Mouse (Mus musculus): ENCODE results near the gene Tex45. TPM values are rescaled to one million over a fixed set of nuclear protein-coding genes. Genes with fewer than 3 reads are reported as not detected.

Gene Tex45
- polyA plus RNA-seq, 1 experiment from 2014 or later: 0.39 TPM

DNA sequence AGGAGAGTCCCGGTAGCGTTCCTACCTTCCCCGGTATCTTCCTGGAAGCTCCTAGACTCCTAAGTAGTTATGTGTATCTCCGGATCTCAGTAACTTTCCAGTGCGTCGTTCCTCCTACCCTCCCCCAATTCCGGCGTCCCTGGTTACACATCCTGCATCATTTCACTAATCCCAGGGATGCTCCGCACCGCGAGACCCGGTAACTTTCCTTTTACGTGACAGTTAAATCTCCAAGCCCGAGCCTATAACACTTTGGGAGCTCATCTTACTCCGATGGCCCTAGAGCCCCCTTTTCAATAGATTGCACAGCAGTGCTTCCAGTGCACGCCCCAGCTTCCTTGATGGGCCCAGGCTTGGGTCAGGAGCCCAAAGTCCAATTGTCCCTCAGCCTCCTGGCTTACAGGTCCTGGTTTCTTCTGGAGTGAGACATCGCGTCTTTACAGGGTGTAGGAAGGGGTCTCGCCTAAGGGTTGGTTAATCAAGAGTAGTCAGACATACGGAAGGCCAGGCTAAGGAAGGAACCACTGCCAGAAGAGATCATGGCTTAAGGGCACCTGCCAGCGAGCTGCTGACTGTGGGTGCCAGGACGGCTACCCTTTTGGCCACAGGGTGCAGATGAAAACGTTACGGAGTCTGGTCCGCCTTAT is 45.2 kb downstream of the Tex45 start:
- Histone ChIP-seq H3K9me3 (ENCODE audit: control insufficient read depth, low read length) (no peaks in the 10 kb centered on the region), H3K9ac (ENCODE audit: low read depth, low read length) (peak overlapping the region; percentile 71), H3K27ac (ENCODE audit: low read depth, low read length) (peak overlapping the region; percentile 75), H3K27me3 (replicated peaks; ENCODE audit: control insufficient read depth, insufficient read depth, low read length) (no peaks in the 10 kb centered on the region), H3K4me3 (ENCODE audit: low read length) (peak overlapping the region; percentile 55), H3K36me3 (ENCODE audit: control insufficient read depth, insufficient read depth, low read length) (peaks cover 16% of the 10 kb centered on the region), H3K4me2 (ENCODE audit: low read length) (peak overlapping the region; percentile 86), H3K4me1 (ENCODE audit: control insufficient read depth, insufficient read depth, low read depth, low read length) (peaks cover 12% of the 10 kb centered on the region)
- ATAC-seq: peak; percentile 3; the same call in 1 of the 2 replicates
- under 1% methylated on average over 25 of the region's 25 CpGs for WGBS

DNA sequence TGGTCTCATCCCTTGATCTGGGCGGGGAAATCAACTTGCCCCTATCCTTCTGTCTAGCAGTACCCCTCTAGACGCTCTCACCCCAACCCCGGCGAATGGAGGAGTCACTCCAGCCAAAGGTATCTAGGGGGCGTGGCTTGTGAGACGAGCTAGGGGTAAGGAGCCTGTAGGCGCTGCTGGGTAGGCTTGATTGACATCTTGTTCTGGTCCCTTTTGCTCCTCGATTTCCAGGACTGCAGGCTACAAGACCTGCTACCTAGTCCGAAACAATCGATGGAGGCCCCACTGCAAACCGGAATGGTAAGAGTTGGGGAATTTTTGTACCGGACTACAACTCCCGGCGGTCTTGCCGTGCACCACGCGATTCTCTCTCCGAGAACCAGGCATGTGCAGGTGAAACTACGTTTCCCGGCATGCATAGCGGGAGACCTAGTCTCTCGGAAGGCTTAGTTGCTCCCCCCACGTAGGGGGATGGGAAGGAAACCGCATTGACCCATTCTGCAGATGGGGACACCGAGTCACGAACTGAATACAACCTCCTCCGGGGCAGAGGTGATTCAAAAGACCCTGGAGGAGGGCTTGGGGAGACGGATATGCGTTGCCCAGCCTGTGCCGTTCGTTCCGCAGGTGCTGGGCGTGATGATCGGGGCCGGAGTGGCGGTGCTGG is 45.9 kb downstream of the Tex45 start:
- no peaks in the 10 kb centered on the region for H3K27me3 ChIP-seq (replicated peaks; ENCODE audit: control insufficient read depth, insufficient read depth, low read length)
- under 1% methylated on average over 36 of the region's 36 CpGs for WGBS
- peak overlapping the region; percentile 71 for H3K9ac ChIP-seq (ENCODE audit: low read depth, low read length)
- peak overlapping the region; percentile 75 for H3K27ac ChIP-seq (ENCODE audit: low read depth, low read length)
- peak; percentile 92 for ATAC-seq
- H3K9me3 ChIP-seq (ENCODE audit: control insufficient read depth, low read length): no peaks in the 10 kb centered on the region
- H3K36me3 ChIP-seq (ENCODE audit: control insufficient read depth, insufficient read depth, low read length): peaks cover 13% of the 10 kb centered on the region
- peak overlapping the region; percentile 86 for H3K4me2 ChIP-seq (ENCODE audit: low read length)
- H3K4me3 ChIP-seq (ENCODE audit: low read length): peak overlapping the region; percentile 55
- peaks cover 12% of the 10 kb centered on the region for H3K4me1 ChIP-seq (ENCODE audit: control insufficient read depth, insufficient read depth, low read depth, low read length)

DNA sequence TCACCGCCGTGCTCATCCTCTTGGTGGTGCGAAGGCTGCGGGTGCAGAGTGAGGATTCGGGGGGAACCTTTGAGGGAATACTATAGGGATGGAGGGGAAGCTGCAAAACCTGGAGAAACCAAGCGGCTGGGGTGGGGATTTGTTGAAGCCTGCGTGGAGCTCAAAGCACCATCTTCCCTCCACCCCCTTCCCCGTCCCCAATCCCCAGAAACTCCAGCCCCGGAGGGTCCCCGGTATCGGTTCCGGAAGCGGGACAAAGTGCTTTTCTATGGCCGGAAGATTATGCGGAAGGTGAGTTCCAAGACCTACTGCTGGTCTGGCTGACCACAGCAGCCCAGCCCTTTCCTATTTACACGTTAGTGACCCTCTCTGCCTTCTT is 46.4 kb downstream of the Tex45 start:
- peak overlapping the region; percentile 86 for H3K4me2 ChIP-seq (ENCODE audit: low read length)
- H3K9me3 ChIP-seq (ENCODE audit: control insufficient read depth, low read length): no peaks in the 10 kb centered on the region
- peaks cover 12% of the 10 kb centered on the region for H3K4me1 ChIP-seq (ENCODE audit: control insufficient read depth, insufficient read depth, low read depth, low read length)
- ATAC-seq: no peak; the same call in 1 of the 2 replicates
- H3K4me3 ChIP-seq (ENCODE audit: low read length): peak overlapping the region; percentile 55
- WGBS: 9% methylated on average over 13 of the region's 16 CpGs
- H3K27me3 ChIP-seq (replicated peaks; ENCODE audit: control insufficient read depth, insufficient read depth, low read length): no peaks in the 10 kb centered on the region
- H3K9ac ChIP-seq (ENCODE audit: low read depth, low read length): peak overlapping the region; percentile 71
- peak overlapping the region; percentile 75 for H3K27ac ChIP-seq (ENCODE audit: low read depth, low read length)
- H3K36me3 ChIP-seq (ENCODE audit: control insufficient read depth, insufficient read depth, low read length): peaks cover 13% of the 10 kb centered on the region

DNA sequence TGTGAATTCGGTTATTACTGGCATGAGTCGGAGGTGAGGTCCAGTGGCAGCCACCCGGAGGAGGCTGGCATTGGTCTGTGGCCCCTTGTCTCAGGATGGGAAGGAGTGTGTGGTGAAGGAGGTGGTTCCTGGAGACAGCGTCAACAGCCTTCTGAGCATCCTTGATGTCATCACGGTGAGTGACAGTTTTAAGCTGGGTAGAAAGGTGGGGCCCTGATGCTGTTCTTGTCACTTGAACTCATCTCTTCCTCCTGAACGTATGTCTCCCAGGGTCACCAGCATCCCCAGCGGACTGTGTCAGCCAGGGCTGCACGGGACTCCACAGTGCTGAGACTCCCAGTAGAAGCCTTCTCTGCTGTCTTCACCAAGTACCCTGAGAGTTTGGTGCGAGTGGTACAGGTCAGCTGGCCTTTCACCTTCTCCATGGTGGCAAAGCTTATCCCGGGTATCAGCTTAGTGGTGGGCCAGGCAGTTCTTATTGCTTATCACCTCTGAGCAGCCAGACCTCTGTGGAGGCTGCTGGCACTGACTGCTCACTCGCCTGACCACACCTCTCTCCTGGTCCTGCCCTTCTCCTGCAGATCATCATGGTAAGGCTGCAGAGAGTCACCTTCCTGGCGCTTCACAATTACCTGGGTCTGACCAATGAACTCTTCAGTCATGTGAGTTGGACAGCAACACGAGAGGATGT is 51.5 kb downstream of the Tex45 start:
- Histone ChIP-seq H3K4me1 (ENCODE audit: control insufficient read depth, insufficient read depth, low read depth, low read length) (peaks cover 7% of the 10 kb centered on the region), H3K9ac (ENCODE audit: low read depth, low read length) (no peak overlapping the region), H3K4me2 (ENCODE audit: low read length) (no peak overlapping the region), H3K9me3 (ENCODE audit: control insufficient read depth, low read length) (no peaks in the 10 kb centered on the region), H3K36me3 (ENCODE audit: control insufficient read depth, insufficient read depth, low read length) (peaks cover 31% of the 10 kb centered on the region), H3K4me3 (ENCODE audit: low read length) (no peak overlapping the region), H3K27ac (ENCODE audit: low read depth, low read length) (no peak overlapping the region), H3K27me3 (replicated peaks; ENCODE audit: control insufficient read depth, insufficient read depth, low read length) (no peaks in the 10 kb centered on the region)
- no peak for ATAC-seq
- WGBS: 91% methylated on average over 13 of the region's 13 CpGs

DNA sequence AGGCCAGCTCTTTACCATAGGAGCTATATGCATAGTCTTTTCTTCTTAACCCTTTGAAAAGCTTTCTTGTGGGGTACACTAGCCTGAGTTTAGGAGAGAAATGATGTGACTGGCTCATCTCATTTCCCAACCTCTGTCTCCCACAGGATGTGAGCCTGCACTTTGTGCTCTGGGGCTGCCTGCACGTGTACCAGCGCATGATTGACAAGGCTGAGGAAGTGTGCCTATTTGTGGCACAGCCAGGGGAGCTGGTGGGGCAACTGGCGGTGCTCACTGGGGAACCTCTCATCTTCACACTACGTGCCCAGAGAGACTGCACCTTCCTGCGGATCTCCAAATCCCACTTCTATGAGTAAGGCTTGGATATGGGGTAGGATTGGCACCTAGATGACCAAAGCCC is 60.2 kb downstream of the Tex45 start:
- H3K4me2 ChIP-seq (ENCODE audit: low read length): no peak overlapping the region
- no peak overlapping the region for H3K4me3 ChIP-seq (ENCODE audit: low read length)
- H3K9me3 ChIP-seq (ENCODE audit: control insufficient read depth, low read length): no peaks in the 10 kb centered on the region
- no peaks in the 10 kb centered on the region for H3K27me3 ChIP-seq (replicated peaks; ENCODE audit: control insufficient read depth, insufficient read depth, low read length)
- no peaks in the 10 kb centered on the region for H3K4me1 ChIP-seq (ENCODE audit: control insufficient read depth, insufficient read depth, low read depth, low read length)
- peaks cover 27% of the 10 kb centered on the region for H3K36me3 ChIP-seq (ENCODE audit: control insufficient read depth, insufficient read depth, low read length)
- no peak overlapping the region for H3K27ac ChIP-seq (ENCODE audit: low read depth, low read length)
- H3K9ac ChIP-seq (ENCODE audit: low read depth, low read length): no peak overlapping the region
- ATAC-seq: no peak
- 92% methylated on average over 5 of the region's 5 CpGs for WGBS

DNA sequence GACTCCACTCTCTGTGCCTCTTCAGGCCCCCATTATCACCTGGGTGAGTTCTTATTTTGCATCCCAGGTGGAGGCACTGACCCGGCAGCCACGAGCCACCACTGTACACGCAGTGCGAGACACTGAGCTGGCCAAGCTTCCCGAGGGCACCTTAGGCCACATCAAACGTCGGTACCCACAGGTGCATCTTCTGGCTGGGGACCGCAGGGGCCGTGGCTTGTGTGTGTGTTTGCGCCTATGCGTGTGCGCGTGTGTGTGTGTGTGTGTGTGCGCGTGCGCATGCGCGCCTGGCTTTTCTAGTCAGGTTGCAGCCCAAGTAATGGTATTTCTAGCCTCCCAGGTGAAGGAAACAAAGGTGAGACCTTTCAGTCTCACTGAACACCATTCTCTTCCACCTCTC is 61.3 kb downstream of the Tex45 start:
- Histone ChIP-seq H3K4me3 (ENCODE audit: low read length) (no peak overlapping the region), H3K27ac (ENCODE audit: low read depth, low read length) (no peak overlapping the region), H3K27me3 (replicated peaks; ENCODE audit: control insufficient read depth, insufficient read depth, low read length) (no peaks in the 10 kb centered on the region), H3K4me2 (ENCODE audit: low read length) (no peak overlapping the region), H3K9me3 (ENCODE audit: control insufficient read depth, low read length) (no peaks in the 10 kb centered on the region), H3K9ac (ENCODE audit: low read depth, low read length) (no peak overlapping the region), H3K36me3 (ENCODE audit: control insufficient read depth, insufficient read depth, low read length) (peaks cover 26% of the 10 kb centered on the region), H3K4me1 (ENCODE audit: control insufficient read depth, insufficient read depth, low read depth, low read length) (no peaks in the 10 kb centered on the region)
- WGBS: 96% methylated on average over 17 of the region's 18 CpGs
- ATAC-seq: no peak

DNA sequence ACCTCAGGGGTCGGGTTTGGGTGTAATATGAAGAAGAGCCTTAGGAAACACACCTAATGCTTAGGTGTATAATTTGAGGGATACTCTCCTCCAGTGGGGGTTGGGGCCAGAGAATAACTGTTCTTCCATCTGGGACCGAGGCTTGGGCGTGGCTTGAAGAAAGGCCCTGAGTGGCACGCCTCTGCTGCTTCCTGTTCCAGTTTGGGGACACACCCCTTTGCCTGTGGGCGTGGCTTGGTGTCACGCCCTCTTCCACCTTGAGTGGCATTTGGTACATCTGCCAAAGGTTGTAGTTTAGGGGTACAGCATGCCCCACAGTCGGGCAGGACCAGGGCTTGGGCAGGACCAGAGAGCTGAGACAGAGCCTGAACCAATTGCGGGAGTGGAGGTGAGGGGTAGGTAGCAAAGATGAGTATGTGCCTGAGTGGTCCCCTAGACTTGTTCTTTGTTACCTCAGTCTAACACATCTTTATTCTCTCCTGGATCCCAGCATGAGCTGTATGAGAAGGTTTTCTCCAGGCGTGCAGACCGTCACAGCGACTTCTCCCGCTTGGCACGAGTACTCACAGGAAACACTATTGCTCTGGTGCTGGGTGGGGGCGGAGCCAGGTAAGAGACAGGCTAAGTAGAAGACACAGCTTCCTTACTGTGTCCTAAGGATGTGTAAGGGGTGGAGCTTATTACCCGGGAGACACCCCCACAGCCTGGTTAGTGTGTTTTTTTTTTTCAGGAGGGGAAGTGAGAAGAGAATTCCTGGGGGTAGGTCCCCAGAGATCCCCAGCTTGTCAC is 65.6 kb downstream of the Tex45 start:
- no peak for ATAC-seq
- no peak overlapping the region for H3K27ac ChIP-seq (ENCODE audit: low read depth, low read length)
- no peak overlapping the region for H3K4me3 ChIP-seq (ENCODE audit: low read length)
- WGBS: 63% methylated on average over 15 of the region's 15 CpGs
- no peaks in the 10 kb centered on the region for H3K9me3 ChIP-seq (ENCODE audit: control insufficient read depth, low read length)
- H3K27me3 ChIP-seq (replicated peaks; ENCODE audit: control insufficient read depth, insufficient read depth, low read length): no peaks in the 10 kb centered on the region
- no peak overlapping the region for H3K4me2 ChIP-seq (ENCODE audit: low read length)
- no peak overlapping the region for H3K9ac ChIP-seq (ENCODE audit: low read depth, low read length)
- peaks cover 44% of the 10 kb centered on the region for H3K36me3 ChIP-seq (ENCODE audit: control insufficient read depth, insufficient read depth, low read length)
- no peaks in the 10 kb centered on the region for H3K4me1 ChIP-seq (ENCODE audit: control insufficient read depth, insufficient read depth, low read depth, low read length)
